Mouse (Mus musculus) midbrain, embryonic 16.5 days (tissue): ENCODE results near the gene Hipk4. TPM values are rescaled to one million over a fixed set of nuclear protein-coding genes. Genes with fewer than 3 reads are reported as not detected.

Experiments used
- ATAC-seq: fragments of 200-750 bp; cut with Nextera tagmentation; 2 replicates; pipeline ENCODE4 v1.8.0; 2017; ENCODE audit warnings: moderate TSS enrichment
- H3K27ac ChIP-seq: fragments of 300-500 bp; sonication (generic); 2 replicates; pipeline ENCODE4 v1.5.1; 2014; ENCODE audit warnings: mild to moderate bottlenecking, low read length, mixed read lengths
- H3K27me3 ChIP-seq: fragments of 300-500 bp; sonication (generic); 2 replicates; pipeline ENCODE4 v1.6.1; 2014; ENCODE audit warnings: low read depth, low read length, mixed read lengths; ENCODE audit not compliant: control insufficient read depth, insufficient read depth
- H3K36me3 ChIP-seq: fragments of 300-500 bp; sonication (generic); 2 replicates; pipeline ENCODE4 v1.6.1; 2014; ENCODE audit warnings: mild to moderate bottlenecking, low read length, moderate library complexity, mixed read lengths; ENCODE audit not compliant: control insufficient read depth, insufficient read depth
- H3K4me1 ChIP-seq: fragments of 300-500 bp; sonication (generic); 2 replicates; pipeline ENCODE4 v1.6.1; 2014; ENCODE audit warnings: mild to moderate bottlenecking, low read length, mixed read lengths; ENCODE audit not compliant: control insufficient read depth, insufficient read depth
- H3K4me2 ChIP-seq: fragments of 300-500 bp; sonication (generic); 2 replicates; pipeline ENCODE4 v1.6.1; 2014; ENCODE audit warnings: mild to moderate bottlenecking, low read length, mixed read lengths
- H3K4me3 ChIP-seq: fragments of 300-500 bp; sonication (generic); 2 replicates; pipeline ENCODE4 v1.5.1; 2014; ENCODE audit warnings: low read depth, mild to moderate bottlenecking, low read length, moderate library complexity, mixed read lengths
- H3K9ac ChIP-seq: fragments of 300-500 bp; sonication (generic); 2 replicates; pipeline ENCODE4 v1.6.1; 2014; ENCODE audit warnings: low read depth, low read length, mixed read lengths
- H3K9me3 ChIP-seq: fragments of 300-500 bp; sonication (generic); replicated peaks from 2 replicates; pipeline ENCODE4 v1.6.1; 2014; ENCODE audit warnings: mild to moderate bottlenecking, low read length, mixed read lengths; ENCODE audit not compliant: control insufficient read depth, poor library complexity, severe bottlenecking
- WGBS: fragments of 180-500 bp; shearing (Covaris S2); extraction: QIAGEN DNeasy Blood & Tissue Kit; methylation state at CpG from one replicate; pipeline ENCODE4 v1.1.7; 2014; 5-methylcytosine and 5-hydroxymethylcytosine counted together
- polyA plus RNA-seq: library from polyadenylated mRNA; unstranded; fragments of >200 nt; fragmentation: Nextera tagmentation; extraction: Ambion mirVana; gene quantifications from 2 replicates; pipeline ENCODE4 v1.2.1, GENCODE M21; 2015

The Hipk4 gene
- polyA plus RNA-seq, 1 experiment from 2014 or later: 0.88 TPM

- ATAC-seq: peak; percentile 44
- Histone ChIP-seq H3K4me3 (peak overlapping the region; percentile 48), H3K4me1 (peaks cover 8% of the 10 kb centered on the region; the same call in 1 of the 2 replicates), H3K4me2 (peak overlapping the region; percentile 65), H3K9ac (no peak overlapping the region), H3K27me3 (no peaks in the 10 kb centered on the region), H3K36me3 (no peaks in the 10 kb centered on the region), H3K9me3 (no peaks in the 10 kb centered on the region), H3K27ac (peak overlapping the region; percentile 90)
- 26% methylated on average over 6 of the region's 6 CpGs for WGBS
Observed at GRCm38 (mm10) chr7:27508648-27509005, 14.4 kb upstream of the Hipk4 start.

GRCm38 (mm10) chr7:27510809-27511208, 12.3 kb upstream of the Hipk4 start:
- no peaks in the 10 kb centered on the region for H3K27me3 ChIP-seq
- H3K9ac ChIP-seq: no peak overlapping the region
- no peaks in the 10 kb centered on the region for H3K36me3 ChIP-seq
- H3K27ac ChIP-seq: no peak overlapping the region
- 81% methylated on average over 2 of the region's 2 CpGs for WGBS
- H3K4me2 ChIP-seq: no peak overlapping the region
- H3K4me3 ChIP-seq: no peak overlapping the region
- H3K4me1 ChIP-seq: peaks cover 8% of the 10 kb centered on the region; the same call in 1 of the 2 replicates
- ATAC-seq: no peak
- no peaks in the 10 kb centered on the region for H3K9me3 ChIP-seq

- Histone ChIP-seq H3K36me3 (no peaks in the 10 kb centered on the region), H3K4me2 (no peak overlapping the region), H3K9ac (no peak overlapping the region), H3K4me3 (no peak overlapping the region), H3K4me1 (no peaks in the 10 kb centered on the region), H3K9me3 (no peaks in the 10 kb centered on the region), H3K27me3 (no peaks in the 10 kb centered on the region), H3K27ac (no peak overlapping the region)
- 80% methylated on average over 9 of the region's 9 CpGs for WGBS
- no peak for ATAC-seq
Observed at GRCm38 (mm10) chr7:27514961-27515360, 8.1 kb upstream of the Hipk4 start.

GRCm38 (mm10) chr7:27518314-27518713, 4.8 kb upstream of the Hipk4 start:
- no peak for ATAC-seq
- H3K27ac ChIP-seq: no peak overlapping the region
- no peaks in the 10 kb centered on the region for H3K36me3 ChIP-seq
- 88% methylated on average over 9 of the region's 9 CpGs for WGBS
- no peaks in the 10 kb centered on the region for H3K4me1 ChIP-seq
- H3K4me3 ChIP-seq: no peak overlapping the region
- no peak overlapping the region for H3K4me2 ChIP-seq
- no peaks in the 10 kb centered on the region for H3K9me3 ChIP-seq
- no peaks in the 10 kb centered on the region for H3K27me3 ChIP-seq
- H3K9ac ChIP-seq: no peak overlapping the region

GRCm38 (mm10) chr7:27520104-27520503, 3.0 kb upstream of the Hipk4 start:
- no peak for ATAC-seq
- Histone ChIP-seq H3K27ac (no peak overlapping the region), H3K9me3 (no peaks in the 10 kb centered on the region), H3K27me3 (no peaks in the 10 kb centered on the region), H3K36me3 (no peaks in the 10 kb centered on the region), H3K4me2 (no peak overlapping the region), H3K4me3 (no peak overlapping the region), H3K9ac (no peak overlapping the region), H3K4me1 (no peaks in the 10 kb centered on the region)

GRCm38 (mm10) chr7:27520599-27520998, 2.5 kb upstream of the Hipk4 start:
- no peaks in the 10 kb centered on the region for H3K36me3 ChIP-seq
- H3K9ac ChIP-seq: no peak overlapping the region
- no peaks in the 10 kb centered on the region for H3K27me3 ChIP-seq
- H3K4me1 ChIP-seq: no peaks in the 10 kb centered on the region
- WGBS: 92% methylated on average over 1 of the region's 1 CpGs
- no peak overlapping the region for H3K4me2 ChIP-seq
- ATAC-seq: no peak
- no peak overlapping the region for H3K4me3 ChIP-seq
- H3K27ac ChIP-seq: no peak overlapping the region
- H3K9me3 ChIP-seq: no peaks in the 10 kb centered on the region

- WGBS: 94% methylated on average over 13 of the region's 13 CpGs
- Histone ChIP-seq H3K4me1 (no peaks in the 10 kb centered on the region), H3K4me3 (no peak overlapping the region), H3K9me3 (no peaks in the 10 kb centered on the region), H3K36me3 (no peaks in the 10 kb centered on the region), H3K27ac (no peak overlapping the region), H3K4me2 (no peak overlapping the region), H3K9ac (no peak overlapping the region), H3K27me3 (no peaks in the 10 kb centered on the region)
- no peak for ATAC-seq
Observed at GRCm38 (mm10) chr7:27523805-27524204, 738 bp downstream of the Hipk4 start.

GRCm38 (mm10) chr7:27526039-27526827, 3.2 kb downstream of the Hipk4 start:
- peak; percentile 71 for ATAC-seq
- Histone ChIP-seq H3K36me3 (peaks cover 8% of the 10 kb centered on the region), H3K4me3 (no peak overlapping the region), H3K9me3 (no peaks in the 10 kb centered on the region), H3K27me3 (no peaks in the 10 kb centered on the region), H3K4me2 (no peak overlapping the region), H3K4me1 (no peaks in the 10 kb centered on the region), H3K27ac (no peak overlapping the region), H3K9ac (no peak overlapping the region)
- 27% methylated on average over 10 of the region's 10 CpGs for WGBS

- H3K9me3 ChIP-seq: no peaks in the 10 kb centered on the region
- H3K4me3 ChIP-seq: no peak overlapping the region
- ATAC-seq: no peak
- H3K27me3 ChIP-seq: no peaks in the 10 kb centered on the region
- H3K36me3 ChIP-seq: peaks cover 25% of the 10 kb centered on the region
- no peaks in the 10 kb centered on the region for H3K4me1 ChIP-seq
- 83% methylated on average over 21 of the region's 21 CpGs for WGBS
- no peak overlapping the region for H3K9ac ChIP-seq
- no peak overlapping the region for H3K4me2 ChIP-seq
- H3K27ac ChIP-seq: no peak overlapping the region
Observed at GRCm38 (mm10) chr7:27529070-27529469, 6.0 kb downstream of the Hipk4 start.
